Mouse (Mus musculus): ENCODE results near the gene Leo1.

- TF ChIP-seq POLR2A (IDR thresholded peaks at IDR 0.05; ENCODE audit: insufficient read length, low read depth) = peak; percentile 1
- TF ChIP-seq TCF12 (IDR thresholded peaks at IDR 0.05; ENCODE audit: insufficient read depth, poor library complexity, severe bottlenecking) = no peak
- TF ChIP-seq MYOG (IDR thresholded peaks at IDR 0.05; ENCODE audit: control insufficient read depth in 1 of 3, insufficient read depth in 1 of 3, insufficient read length in 2 of 3, low read depth in 2 of 3) = no peak
- no peak for TF ChIP-seq USF1 (IDR thresholded peaks at IDR 0.05; ENCODE audit: low read depth)
- TF ChIP-seq E2F4 (IDR thresholded peaks at IDR 0.05; ENCODE audit: insufficient read depth) = no peak
- TF ChIP-seq MYOD1 (IDR thresholded peaks at IDR 0.05; ENCODE audit: control insufficient read depth in 1 of 3, insufficient read length in 2 of 3, low read depth in 2 of 3) = no peak
These were observed 6.5 kb upstream of the Leo1 start for GRCm38 (mm10) chr9:75434872-75435271.

Data from myocyte (in vitro differentiated cells).